Mouse (Mus musculus) retina, postnatal 1 day (tissue): ENCODE results near the gene Hpn.
A peak's percentile ranks its signal among the peaks of the same experiment; 100 is the strongest.

ENCODE experiments used
- DNase-seq: peaks from one replicate; pipeline ENCODE4 v3.0.0-alpha.2; 2012

The Hpn gene

DNA sequence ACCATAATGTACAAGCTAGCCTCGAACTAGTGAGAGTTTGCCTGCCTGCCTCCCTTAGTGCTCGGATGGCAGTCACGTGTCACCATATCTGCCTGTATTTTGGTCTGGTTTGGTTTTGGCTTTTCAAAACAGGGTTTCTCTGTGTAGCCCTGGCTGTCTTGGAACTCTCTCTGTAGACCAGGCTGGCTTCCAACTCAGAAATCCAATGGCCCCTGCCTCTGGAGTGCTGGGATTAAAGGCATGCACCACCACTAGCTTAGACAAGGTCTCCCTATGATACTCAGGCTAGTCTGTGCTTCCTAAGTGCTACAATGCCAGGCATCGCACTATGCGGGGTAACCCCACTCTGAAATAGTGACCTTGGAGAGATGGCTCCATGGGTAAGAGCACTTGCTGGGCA lies 5.3 kb downstream of the Hpn start:
- DNase-seq, result no peak

DNA sequence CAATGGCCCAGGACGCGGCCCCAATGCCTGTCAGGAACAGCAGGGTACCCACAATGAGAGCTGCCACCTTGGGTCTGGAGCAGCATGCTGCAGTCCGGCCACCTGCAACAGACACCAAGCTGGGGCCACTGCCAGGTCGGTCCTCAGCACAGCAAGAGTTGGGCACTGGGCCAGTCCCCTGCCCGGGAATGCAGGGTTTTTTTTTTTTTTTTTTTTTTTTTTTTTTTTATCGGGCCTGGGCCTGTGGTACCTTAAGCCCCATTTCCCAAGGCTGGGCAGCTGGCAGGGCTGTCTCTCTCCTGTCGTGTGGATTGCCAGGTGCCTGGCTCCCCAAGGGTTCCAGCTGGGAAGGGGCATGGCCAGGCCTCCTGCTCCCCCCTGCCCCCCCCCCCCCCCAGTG lies 6.0 kb downstream of the Hpn start:
- DNase-seq, result no peak

DNA sequence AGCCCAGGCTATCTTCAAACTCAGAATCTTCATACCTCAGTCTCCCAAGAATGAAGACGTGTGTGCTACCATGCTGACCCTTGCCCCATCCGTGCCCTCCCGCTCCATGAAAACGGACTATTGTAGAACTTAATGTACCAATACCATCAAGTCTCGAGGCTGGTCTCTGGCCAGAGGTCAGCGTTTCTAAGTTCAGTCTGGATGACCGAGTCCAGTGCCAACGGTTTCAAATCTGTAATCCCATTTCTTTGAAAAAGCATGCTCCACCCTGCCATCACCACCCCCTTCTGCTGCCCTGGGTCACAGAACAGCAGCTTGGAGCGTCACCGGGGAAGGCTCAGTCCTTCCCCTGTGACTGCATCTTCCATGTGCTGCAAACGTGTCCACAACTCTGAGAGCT lies 7.3 kb downstream of the Hpn start:
- DNase-seq, result no peak

DNA sequence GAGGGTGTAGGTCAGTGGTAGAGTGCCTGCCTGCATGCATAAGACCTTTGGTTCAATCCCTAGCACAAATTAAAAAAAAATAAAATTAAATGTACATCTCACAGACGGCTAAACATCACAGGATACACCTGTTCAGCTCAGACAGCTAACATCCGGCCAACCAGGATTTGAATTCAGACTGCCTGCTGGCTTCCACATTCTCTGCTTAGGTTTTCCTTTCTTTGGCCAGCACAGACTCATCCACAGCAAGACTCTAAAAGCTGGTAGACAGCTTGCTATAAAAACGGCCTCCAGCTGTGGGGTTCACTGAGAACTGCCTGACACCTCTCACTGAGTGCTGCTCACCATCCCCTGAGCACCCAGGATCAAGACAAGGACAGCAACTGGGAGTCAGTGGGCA lies 8.9 kb downstream of the Hpn start:
- no peak for DNase-seq

DNA sequence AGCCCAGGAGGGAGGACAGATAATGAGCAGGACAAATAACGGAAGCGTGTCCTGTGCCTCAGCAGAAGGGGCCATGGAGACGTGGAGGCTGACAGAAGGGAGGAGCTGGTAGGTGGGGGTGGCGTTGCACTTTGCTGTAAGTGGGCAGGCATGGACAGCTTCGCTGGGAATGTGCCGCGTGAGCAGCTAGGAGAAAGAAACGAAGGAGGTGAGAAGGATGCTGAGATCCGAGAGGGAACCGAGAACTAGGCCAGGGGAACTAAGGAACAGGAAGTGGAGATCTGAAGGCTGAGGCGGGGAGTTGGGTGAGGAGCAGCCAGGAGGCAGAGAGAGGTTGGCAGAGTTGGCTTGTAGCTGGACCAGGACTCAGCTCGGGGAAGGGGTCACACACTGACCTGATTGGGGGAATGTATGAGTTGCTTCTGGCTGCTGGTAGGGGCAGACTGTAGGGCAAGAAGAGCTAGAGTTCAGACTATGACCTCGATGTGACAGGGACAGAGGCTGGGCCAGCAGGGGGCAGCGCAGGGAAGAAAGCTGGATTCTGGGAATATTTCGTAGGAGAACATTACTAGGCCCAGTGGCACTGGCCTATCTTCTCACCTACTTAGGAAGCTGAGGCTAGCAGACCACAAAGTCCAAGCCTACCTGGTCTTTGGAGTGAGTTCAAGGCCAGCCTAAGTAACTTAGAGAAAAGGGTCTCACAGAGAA lies 9.9 kb downstream of the Hpn start:
- peak; percentile 48 for DNase-seq

DNA sequence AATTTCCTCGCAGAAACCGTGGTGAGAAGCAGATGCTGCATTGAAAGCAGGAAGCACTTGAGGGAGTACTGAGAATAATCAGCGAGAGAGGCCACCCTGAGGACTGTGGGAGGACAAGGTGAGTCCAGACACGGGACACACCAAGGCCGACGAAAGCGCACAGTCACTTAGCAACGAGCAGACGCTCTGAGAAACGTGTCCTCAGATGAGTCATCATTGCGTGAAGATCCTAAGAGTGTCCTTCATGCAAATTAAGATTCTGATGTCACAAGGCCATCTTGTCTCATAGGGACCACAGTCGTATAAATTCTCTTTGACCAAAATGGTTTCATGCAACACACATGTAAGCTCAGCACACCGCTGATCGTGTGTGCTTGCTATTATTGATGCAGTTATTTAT lies 14.3 kb downstream of the Hpn start:
- no peak for DNase-seq

DNA sequence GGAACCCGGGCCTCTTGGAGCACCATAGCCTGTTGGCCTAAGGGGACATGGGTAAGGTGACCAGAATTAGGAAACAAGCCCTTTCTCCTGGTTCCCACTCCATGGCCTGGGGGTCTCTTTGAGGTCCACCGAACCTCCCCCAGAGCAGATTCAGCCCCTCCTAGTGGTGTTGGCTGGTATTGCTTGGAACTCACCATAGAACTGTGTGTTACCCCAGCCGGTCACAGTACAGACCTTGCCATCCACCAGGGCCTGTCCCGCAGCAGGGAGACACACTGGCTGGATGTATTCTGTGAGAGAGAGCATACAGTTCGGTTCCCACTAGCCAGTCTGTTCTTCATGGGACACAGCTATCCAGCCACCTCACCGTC lies 15.5 kb downstream of the Hpn start:
- no peak for DNase-seq

DNA sequence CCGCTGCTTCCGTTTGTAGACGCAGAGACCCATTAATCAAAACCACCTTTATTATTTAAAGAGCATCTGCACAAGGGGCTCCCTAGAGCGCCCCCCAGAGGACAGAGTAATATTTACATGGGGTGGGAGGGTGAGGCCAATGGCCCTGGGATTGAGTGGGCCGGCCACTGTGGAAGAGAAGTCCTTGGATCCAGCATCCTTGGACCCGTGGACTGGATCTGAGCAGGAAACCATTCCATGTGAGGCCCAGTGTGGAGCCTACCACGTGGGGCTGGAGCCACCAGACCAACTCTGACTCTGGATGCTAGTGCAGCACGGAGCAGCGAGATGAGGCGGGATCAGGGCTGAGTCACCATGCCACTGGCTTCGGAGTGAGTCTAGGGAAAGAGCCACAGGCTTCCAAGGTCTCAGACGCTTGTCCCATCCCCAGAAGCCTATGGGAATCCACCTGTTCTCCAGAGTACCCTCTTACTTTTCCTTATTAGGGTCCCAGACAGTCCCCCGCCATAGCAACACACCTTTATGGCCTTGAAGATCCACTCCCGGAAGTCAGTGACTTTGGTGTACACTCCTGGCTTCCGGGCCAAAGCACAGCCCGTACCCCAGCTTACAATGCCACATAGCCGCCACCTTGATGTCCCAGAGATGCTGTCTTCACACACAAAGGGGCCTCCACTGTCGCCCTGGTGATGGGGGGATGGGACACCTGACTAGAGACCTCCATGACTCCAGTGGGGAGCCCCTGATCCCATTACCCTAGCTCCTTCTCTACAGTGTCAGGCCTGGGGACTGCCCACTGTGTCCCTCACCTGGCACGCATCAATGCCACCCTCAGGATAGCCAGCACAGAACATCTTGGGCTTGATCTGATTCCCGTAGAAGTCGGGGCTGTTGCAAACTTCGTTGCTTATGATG lies 16.1 kb downstream of the Hpn start:
- no peak for DNase-seq

DNA sequence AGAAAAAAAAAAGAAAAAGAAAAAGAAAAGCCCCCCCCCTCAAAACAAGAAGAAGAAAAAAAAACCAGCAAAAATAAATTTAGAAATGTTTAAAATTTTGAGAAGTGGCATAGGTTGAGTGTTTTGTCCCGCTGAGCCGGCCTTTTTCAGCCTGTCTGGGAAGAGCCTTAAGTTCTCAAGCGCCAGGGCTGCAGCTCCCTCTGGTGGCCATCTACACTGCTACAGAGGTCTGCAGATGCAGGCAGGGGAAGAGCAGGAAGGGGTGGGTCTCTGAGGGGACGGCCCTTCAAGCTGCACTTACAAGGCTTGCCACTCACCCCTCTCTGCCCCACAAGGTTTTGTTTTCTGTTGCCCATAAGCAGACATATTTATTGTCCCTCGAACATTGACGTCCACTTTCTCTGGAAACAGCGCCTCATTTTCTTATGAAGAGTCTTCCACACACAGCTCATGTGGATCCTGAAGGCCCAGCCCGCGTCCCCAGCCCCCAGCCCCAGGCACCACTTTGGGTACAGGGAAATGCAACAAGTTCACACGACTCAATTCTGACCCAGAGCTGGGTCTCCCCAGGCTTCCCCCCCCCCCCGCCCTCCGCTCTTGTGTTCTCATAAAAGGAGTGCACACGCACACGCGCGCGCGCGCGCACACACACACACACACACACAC lies 17.4 kb downstream of the Hpn start:
- peak; percentile 94 for DNase-seq

DNA sequence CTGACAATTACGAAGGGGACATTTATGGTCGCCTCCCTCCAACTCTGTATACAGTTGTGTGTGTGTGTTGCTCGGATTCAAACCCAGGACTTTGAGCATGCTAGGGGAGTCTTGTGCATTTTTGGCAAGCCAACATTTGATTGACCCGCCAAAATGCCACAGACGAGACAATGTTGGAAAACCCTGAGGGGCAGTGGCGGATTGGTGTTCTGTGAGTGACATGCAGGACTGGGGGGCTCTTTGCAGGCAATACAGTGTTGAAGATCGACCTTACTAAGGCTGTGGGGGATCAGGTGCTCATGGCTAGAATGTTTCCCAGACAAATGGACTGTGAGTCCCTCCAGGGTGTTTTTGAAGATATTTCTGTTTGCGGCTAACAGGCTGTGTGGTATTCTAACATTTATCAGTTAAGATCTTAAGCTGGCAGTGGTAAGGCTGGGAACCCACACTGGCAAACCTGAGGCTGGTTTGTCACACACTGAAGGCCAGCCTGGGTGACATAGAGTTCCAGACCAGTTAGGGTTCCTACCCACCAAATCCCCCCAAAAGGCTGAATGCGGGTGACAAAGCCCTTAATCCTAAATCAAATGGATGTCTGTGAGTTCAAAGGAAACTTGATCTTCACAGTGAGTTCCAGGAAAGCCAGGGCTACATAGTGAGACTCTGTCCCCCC lies 18.1 kb downstream of the Hpn start:
- no peak for DNase-seq

DNA sequence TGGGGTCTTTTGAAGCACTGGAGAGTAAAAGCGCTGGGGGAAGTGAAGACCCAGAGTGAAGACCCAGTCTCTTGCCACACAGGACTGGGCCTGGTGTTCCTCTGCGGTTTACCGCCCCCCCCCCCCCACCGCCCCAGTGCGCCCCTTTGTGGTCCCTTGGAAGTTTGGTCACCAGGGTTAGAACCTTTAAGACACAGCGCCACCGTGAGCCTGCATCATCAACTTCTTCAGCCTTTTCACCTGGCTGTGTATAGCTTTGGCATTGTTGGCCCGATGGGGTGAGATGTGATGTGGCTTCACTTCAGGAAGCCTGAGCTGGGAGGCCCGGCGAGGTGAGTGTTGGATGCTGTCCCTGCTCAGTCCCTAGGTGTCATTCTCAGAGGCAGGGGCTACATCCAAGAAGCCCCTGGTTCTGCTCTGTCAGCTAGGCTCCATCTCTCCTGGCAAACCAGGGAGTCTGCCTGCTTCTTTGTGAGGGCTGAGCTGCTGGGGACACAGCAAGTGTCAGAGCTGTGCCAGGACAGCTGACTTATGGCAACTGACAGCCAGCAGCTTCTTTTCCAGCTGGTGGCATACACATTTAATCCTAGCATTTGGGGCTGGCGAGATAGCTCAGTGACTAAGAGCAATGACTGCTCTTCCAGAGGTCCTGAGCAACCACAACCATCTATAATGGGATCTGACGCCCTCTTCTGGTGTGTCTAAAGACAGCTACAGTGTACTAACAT lies 20.2 kb downstream of the Hpn start:
- DNase-seq, result peak; percentile 54

DNA sequence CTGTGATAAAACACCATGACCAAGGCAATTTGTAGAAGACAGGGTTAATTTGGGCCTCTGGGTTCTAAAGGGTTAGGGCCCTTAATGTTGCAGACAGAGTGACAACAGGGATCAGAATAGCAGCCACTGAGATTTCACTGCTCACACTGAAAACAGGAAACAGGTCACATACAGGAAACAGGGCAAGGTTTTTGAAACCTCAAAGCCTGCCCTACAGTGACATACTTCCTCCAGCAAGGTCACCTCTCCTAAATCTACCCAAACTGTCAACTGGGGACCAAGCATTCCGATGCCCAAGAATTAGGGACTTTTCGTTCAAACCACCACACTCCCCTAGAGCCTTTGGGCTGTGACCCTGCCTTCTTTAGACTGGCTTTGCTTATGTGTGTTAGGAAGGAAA lies 25.4 kb downstream of the Hpn start:
- DNase-seq, result no peak

DNA sequence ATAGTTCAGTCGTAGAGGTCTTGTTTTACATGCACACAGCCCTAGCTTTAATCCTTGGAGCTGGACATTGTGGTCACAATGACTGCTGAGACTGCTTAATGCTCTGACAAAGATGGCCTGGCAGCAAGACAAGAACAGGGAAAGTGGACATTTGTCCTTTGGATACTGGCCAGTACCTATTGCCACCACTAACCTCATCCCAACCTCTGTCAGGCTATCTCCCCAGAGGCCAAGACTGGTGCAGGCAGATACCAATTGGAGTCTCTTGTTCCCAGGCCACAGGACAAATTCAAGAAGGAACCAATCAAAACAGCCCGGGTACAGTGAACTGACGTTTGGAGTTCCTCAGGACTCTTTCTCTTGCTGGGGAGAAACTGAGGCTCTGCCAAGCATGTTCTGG lies 26.9 kb downstream of the Hpn start:
- DNase-seq, result no peak

DNA sequence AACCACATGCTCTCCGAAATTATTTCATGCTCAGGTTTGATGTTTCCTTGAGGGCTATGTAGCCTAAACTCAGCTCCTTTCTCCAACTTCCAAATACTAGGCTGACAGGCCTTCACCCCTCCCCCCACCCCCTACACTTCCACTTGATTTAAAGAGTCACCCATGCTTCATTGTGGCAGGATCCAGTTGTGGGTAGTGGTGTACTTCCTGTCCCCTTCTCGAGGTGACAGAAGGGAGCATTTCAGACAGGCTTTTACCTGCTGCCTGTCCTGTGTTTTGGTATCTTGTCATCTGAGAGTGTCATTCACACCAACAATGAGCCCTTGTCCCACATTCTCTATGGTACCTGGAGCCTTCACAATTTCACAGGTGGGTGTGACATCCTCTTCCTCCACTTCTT lies 27.8 kb downstream of the Hpn start:
- DNase-seq, result no peak

DNA sequence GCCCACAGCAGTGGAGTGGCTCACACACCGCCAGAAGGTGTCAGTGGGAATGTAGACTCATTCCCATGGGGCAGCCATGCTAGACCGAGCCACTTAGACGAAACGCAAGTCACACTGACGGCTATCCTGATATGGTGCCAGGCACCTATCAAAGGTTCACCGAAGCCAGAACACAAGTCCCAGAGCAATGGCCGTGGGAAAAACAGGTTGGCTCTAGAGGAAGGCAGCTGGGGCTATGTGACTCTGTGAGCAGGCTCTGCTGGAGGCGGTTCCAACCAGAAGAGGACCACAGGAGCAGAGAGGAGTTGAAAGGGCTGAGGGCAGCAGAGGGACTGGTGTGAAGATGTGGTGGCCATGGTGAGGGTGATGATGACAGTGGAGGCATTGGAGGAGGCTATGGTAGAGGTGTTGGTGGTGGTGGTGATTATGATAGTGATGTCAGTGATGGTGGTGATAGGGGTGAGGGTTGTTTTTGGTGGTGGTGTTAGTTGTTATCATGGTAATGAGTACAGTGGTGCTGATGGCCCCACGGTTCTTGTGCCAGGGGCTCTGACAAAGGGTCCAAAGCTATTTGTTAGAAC lies 28.8 kb downstream of the Hpn start:
- DNase-seq, result no peak

DNA sequence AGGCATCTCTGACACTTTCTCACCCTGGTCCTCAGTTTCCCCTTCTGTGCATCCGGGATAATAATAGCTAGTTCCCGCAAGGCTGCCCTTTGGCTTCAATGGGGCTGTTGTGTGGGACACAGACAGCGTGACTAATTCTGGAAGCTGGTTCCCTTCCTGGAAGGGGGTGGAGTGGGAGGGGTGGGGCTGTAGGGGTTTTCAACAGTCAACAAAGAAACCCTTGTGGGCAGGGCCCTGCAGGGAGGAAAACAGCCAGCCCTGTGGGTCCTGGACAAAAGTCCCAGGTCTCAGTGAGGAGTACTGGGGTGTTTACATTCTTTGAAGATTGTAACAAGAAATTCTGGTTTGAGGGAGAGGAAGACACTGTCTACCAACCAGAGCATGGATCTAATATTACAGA lies 29.9 kb downstream of the Hpn start:
- peak; percentile 86 for DNase-seq

DNA sequence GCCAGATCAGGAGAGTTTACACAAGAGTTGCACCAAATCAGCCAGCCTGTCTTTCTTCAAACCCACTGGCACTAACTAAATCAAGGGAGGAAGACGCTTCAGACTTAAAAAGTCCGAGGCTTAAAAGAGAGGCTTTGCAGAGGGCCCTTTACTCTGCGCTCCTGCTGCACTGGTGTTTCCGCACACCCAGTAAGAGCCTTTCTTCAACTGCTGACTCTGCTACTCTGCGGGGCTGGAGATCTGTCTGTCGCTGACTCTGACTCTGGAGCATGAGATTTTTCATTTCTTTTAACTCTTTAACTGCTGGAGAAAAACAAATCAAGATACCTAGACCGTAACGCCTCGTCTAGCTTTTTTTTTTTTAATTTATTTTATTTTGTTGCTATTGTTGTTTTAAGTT lies 30.9 kb downstream of the Hpn start:
- no peak for DNase-seq

DNA sequence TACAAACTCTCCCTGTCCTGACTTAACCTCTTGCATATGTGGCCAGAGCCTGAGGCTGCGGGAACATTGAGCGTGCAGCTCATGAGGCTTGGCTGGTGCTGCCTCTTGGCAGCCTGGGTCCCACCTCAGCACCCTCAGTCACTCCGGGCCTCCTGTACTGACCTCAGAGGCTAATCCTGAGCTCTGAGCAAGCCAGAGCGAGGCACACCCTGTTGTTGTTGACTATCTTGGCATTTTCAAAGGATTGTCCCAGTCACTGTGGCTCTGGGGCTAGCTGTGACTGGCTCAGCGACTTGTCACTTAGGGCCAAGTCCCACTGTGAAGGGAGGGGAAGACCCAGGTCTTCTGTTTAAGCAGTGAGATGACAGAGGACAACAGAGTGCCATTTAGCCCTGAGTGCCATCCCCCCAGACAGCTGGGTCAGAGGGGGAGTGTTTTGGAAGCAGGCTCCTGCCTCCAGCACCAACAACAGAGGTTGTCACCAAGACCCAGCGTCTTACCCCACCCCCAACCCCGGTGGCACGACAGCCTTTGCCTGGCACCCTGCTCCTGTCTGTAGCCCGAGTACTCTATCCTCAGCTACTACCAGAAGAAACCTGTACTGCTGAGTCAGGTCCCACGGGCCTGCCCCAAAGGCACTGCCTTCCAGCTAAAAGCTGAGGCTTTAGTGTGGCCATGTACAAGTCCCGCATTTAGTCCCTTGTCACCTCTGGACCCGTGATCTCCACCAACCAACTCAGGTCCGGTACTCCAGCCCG lies 32.1 kb downstream of the Hpn start:
- DNase-seq, result peak; percentile 78

DNA sequence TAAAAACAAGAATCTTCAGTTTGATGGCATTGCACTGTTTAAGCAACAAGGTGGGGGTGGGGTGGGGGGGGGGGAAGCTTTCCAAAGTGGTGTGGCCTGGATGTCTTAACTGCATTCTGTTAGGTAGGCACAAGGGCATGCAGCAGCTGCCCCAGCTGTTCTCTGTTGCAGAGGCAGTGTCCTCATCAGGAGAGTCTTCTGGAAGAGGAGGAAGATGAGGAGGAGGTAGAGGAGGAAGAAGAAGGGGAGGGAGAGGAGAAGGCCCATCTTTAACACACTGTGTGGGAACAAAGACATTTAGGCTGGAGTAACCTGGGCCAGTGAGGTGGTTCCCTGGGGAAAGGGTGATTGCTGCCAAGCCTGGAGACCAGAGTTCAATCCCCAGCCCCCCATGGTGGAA lies 33.0 kb downstream of the Hpn start:
- no peak for DNase-seq

DNA sequence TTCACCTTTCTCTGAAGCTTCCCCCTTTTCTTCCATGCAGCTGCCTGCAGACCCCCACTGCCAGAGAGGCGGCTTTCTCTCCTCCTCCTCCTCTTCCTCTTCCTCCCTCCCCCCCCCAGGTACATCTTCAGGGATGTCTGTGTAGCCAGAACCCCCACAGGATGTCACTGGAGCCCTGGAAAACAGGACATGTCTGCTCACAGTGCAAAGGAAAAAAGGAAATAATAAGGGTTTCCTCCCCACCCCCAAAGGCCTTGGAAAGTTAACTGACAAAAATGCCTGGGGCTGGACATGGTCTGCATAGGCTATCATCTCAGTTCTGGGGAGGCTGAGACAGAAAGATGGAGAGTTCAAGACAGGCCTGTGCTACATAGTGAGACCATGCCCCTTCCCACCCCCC lies 34.0 kb downstream of the Hpn start:
- DNase-seq, result no peak

DNA sequence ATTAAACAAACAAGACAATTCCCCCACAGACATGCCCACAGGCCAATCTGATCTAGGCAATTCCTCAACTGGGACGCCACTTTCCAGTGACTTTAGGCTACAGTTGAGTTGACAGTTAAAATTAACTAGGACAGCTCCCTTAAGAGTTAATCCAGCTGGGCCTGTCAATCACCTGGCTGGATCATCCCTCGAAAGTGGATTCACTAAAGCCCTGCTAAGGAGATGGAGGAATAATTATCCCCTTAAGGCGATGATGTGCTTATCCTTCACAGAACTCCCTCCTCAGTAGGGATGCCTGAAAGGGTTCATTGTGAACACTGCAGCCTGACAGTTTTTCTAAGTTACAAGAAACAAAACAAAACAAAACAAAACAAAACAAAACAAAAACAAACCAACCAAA lies 34.5 kb downstream of the Hpn start:
- peak; percentile 85 for DNase-seq

DNA sequence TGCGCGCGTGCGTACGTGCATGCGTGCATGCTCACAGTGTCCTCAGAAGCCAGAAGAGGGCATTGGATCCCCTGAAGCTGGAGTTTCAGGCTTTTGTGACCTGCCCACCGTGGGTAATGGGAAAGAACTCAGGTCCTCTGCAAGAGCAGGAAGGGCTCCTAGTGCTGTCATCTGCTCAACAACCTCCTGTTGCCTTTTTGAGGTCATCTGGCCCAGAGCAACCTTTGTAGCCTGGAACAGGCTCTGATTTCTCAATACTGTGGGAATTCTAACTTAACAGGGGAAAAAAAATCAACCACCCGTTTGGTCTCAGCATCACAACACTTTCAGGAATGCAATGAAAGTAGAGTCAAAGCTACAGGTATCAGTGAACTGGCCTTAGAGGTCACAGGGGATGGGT lies 35.4 kb downstream of the Hpn start:
- DNase-seq, result no peak
